Mouse (Mus musculus): Measurements from ENCODE around the gene Slc2a4. TPM values are rescaled to one million over a fixed set of nuclear protein-coding genes. Genes with fewer than 3 reads are reported as not detected.
"Not testable (repeated sequence)": the region's sequence is repeated elsewhere in the genome, so short reads cannot be mapped to it uniquely, and the experiment has no call there.

Gene Slc2a4
- total RNA-seq, 2 experiments from 2014 or later, result 111 to 142 TPM

DNA sequence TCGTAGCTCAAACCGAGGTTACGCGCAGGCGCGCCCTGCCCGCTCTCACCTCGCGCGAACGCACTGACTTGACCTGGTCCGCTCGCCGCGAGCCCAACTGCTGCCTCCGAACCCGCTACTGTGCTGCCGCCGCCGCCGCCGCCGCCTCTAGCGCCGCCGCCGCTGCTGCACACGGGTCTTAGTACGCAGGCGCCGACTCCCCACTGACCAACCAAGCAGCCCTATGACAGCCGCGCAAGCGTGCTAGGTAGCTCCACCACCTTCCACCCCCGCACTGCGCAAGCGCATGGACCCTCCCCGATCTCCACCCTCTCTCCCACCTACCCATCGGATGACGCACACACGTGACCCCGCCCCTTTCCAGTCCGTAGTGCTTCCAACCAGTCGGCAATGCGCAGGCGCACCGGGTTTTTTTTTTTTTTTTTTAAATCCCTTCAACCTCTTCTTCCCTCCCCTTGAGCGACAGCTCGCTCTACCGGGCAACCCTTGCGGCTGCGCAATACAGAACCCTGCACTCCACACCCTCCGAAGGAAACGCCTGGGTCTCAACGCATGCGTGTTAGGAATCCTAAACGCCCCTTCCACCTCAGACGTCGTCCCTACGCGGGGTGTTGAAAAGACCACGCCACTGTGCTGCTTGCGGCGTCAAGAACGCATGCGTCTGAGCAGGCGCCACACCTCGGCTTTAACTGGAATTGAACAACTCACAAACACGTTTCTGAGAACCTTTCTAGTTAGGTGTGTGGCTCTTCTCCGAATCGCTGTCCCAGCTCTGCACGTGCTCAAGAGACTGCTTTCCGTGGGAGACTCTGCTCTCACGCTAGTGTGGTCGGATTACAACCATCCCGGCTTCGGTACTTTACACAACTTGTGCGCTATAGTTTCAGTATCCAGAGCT is 26.6 kb downstream of the Slc2a4 start, which contains the start of gene Eif5a:
Gene Eif5a, minus strand, starts transcription at position 845 of the 898 bp plus-strand sequence.
- peak; percentile 100 for DNase-seq (ENCODE audit: low spot score in 2 of 2)

DNA sequence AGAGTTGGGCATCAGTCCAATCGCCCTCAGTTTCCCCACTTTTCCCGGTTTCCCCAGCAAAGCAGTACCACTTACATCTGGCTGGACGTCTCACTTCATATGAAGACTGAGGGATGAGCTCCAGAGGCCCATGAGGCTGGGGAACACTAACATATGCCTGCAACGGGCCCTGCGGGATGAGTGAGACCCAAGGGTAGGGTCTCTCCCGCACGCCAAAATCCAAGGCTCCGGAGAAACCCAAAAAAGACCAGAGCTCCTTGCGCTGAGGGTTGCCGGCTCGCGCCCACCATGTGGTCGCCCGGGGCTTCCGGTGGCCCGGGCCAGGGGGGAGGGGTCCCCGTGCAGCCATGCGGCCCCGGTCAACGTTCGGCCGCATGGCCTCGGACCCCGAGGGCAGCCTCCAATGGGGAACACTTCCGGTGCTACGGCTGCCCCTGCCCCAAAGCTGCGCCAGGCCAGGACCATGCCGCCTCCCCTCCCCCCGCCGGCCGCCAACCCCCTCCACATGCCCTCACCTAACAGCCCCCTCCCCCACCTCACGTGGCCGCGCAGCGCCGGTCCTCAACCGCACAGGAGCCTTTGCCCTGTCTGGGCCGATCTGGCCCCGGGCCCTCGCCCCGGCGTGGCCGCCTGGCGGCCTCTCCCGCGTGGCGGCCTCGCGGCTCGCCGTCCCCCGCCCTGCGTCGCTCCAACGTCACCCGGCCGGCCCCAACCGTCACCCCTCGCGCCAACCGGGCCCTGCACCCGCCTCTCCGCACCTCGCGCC is 27.5 kb downstream of the Slc2a4 start:
- DNase-seq (ENCODE audit: low spot score in 2 of 2), result peak; percentile 40 to 58

GRCm38 (mm10) chr11:69919661-69920265 is 28.2 kb downstream of the Slc2a4 start:
- peak in 1 of 2 experiments; percentile 78 for DNase-seq (ENCODE audit: low spot score in 2 of 2)

DNA sequence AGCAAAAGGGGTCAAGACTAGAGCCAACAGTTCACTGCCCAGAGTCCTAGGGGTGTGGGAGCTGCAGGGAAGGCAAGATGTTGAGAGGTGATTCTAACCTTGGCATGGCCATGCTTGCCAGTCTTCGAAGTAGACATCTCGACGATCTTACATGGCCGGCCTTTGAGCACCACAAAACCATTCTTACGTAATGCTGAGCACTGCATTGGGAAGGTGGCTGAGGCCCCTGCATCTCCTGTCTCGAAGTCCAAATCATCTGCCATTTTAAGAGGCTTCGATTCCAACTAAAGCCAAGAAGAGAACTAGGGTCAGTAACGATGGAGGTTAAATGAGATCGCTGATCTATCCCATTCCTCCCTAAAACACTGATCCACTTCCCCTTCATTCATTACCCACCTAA is 28.9 kb downstream of the Slc2a4 start:
- DNase-seq (ENCODE audit: low spot score in 2 of 2), result no peak

DNA sequence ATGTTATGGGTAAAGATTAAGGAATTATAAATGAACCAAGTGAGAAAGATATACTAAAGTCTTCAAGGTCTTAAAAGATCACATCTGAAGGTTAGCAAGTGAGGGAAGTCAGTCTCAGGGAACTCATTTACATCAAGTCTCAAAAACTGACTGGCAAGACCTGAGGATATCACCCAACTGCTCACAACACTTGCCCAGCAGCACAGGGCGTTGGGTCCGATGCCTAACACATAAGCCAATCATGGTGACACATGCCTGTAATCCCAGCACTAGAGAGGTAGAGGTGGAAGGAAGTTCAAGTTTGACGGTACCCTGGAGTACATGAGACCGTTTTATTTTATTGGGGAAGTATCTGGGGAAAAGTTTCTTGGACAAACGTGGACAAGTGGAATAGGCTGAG is 29.9 kb downstream of the Slc2a4 start:
- no peak for DNase-seq (ENCODE audit: low spot score in 2 of 2)

DNA sequence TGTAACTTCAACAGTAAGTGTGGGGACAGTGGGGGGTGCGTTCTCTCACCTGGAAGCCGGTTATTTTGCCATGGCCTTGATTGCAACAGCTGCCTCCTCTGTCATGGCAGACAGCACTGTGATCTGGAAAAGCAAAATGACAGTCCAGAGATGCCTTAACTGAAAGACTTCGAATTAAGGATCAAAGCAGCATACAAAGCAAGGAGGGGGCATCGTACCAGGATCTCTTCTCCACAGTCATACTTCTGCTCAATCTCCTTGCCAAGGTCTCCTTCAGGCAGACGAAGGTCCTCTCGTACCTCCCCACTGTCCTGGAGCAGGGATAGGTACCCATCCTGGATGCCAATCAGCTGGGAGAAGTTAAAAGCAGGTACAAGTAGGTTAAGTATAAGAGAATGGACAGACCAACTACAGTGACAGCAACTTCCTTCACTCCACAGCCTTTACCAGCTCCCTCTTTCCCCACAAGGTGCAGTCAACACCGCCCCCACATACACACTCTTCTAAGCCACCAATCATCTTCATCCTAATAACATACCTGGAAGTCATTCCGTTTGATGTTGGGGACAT is 30.5 kb downstream of the Slc2a4 start:
- DNase-seq (ENCODE audit: low spot score in 2 of 2), result no peak

GRCm38 (mm10) chr11:69916652-69917378 is 31.2 kb downstream of the Slc2a4 start:
- DNase-seq (ENCODE audit: low spot score in 2 of 2), result not testable (repeated sequence)

GRCm38 (mm10) chr11:69915667-69916627 is 32.0 kb downstream of the Slc2a4 start:
- DNase-seq (ENCODE audit: low spot score in 2 of 2), result no peak

GRCm38 (mm10) chr11:69914917-69915430 is 33.0 kb downstream of the Slc2a4 start:
- DNase-seq (ENCODE audit: low spot score in 2 of 2), result no peak

GRCm38 (mm10) chr11:69914372-69914764 is 33.6 kb downstream of the Slc2a4 start:
- no peak for DNase-seq (ENCODE audit: low spot score in 2 of 2)

GRCm38 (mm10) chr11:69913554-69914371 is 34.2 kb downstream of the Slc2a4 start, which contains the start of gene Gps2:
Gene Gps2 (plus strand): TSS chr11:69913888.
- peak; percentile 76 to 92 for DNase-seq (ENCODE audit: low spot score in 2 of 2)

DNA sequence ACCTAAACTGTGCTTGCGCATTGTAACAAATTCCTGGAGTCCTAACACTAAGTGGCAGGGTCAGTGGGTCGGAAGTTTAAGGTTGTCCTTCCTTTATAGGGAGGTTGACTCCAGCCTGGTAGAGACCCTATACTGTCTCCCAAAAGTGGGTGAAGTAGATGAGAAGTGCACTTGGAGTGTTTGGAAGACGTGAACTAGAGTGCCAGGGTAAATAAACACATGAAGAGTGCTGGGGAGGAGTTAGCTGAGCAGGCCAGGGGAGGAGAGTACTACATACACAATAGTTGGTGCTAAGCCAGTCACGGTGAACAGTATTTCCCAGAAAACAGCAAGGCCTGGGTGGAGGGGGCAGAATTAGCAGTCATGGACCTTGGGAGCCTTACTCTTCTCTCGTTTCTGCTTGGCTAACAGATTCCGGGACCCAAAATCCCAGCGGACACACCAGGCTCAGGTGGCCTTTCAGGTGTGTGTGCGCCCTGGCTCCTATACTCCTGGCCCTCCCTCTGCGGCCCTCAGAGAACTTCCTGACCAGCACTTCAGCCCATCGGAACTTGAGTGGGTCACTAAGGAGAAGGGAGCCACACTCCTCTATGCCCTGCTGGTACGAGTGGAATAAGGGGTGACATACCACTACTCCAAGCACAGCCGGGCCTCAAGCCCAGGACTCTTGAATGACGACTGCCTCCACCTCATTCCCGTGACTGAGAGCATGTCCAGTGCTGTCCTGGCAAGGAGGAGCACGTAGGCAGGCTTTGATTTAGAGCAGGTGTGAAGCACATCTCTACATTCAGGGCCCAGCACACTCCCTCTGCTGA is 35.1 kb downstream of the Slc2a4 start:
- DNase-seq (ENCODE audit: low spot score in 2 of 2), result no peak

- DNase-seq (ENCODE audit: low spot score in 2 of 2), result no peak
Measured at GRCm38 (mm10) chr11:69911701-69912100, 36.3 kb downstream of the Slc2a4 start.

DNA sequence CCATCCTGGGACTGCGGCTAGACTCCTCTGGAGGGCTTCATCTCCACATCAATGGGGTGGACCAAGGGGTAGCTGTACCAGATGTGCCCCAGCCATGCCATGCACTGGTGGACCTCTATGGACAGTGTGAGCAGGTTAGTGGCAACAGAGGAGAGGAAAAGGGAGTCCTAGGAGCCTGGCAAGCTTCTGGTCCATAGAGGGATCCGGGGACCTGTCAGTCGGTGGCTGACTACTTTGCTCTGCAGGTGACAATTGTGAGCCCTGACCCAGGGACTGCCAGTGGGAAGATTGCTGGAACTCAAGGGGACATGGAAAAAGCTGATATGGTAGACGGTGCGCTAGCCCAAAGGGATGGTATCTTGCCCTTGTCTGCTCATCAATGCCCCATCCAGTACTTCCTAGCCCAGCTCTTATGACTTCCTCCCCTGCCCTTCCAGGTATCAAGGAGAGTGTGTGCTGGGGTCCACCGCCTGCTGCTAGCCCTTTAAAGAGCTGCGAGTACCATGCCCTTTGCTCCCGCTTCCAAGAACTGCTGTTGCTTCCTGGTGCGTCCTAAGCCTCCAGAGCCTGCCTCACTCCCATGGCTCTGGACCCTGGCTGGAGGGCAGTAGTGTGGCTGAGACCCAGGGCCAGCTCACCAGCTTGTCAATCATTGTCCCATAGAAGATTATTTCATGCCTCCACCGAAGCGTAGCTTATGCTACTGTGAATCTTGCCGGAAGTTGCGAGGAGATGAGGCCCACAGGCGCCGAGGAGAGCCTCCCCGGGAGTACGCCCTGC is 37.0 kb downstream of the Slc2a4 start:
- no peak for DNase-seq (ENCODE audit: low spot score in 2 of 2)

- no peak for DNase-seq (ENCODE audit: low spot score in 2 of 2)
Measured at GRCm38 (mm10) chr11:69910177-69910576, 37.8 kb downstream of the Slc2a4 start.

DNA sequence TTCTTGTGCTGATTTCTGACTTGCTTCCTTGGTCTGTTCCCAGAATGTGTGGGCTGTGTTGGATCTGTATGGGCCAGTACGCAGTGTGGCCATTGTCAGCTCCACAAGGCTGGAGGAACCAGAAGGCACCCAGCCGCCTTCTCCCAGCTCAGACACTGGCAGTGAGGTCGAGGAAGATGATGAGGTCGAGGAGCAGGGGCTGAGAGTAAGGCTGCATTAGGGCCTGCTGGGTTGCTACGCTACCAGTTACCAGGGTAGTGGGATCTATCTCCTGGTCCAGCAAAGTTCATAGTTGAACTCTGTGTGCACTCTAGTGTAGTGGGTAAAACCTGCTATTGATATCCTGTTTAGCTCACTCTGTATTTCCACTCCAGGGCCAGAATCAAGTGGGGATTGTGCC is 38.8 kb downstream of the Slc2a4 start:
- no peak for DNase-seq (ENCODE audit: low spot score in 2 of 2)

GRCm38 (mm10) chr11:69908645-69909044 is 39.3 kb downstream of the Slc2a4 start:
- DNase-seq (ENCODE audit: low spot score in 2 of 2), result no peak

All from gastrocnemius, postnatal 4 days (tissue).